Mouse (Mus musculus): ENCODE measurements at regions not wholly inside any gene's neighbourhood (a gene's known extent, or its start where the extent isn't known, plus 50 kb on each side); places are given as distances from the start of the nearest gene placed in this dataset.

DNA sequence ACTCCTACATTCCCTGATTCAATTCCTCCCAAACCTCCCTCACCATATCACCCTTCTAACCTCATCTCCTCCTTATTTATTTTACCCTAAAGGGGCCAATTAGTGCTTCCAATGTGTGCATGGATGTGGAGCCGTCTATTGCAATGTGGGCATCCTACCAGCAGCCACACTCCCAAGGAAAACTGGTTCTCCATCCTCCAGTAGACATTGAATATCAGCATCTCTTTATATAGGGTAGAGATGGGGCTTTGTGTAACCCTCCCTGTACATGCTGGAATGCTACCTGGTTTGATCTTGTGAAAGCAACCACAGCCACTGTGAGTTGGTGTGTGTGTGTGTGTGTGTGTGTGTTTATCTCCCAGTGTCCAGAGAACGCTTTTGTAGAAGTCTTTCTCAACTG, 126.5 kb downstream of the Fam124b start:
- Histone ChIP-seq H3K4me2 (replicated peaks; ENCODE audit: low read depth, low read length) (no peak overlapping the region), H3K4me3 (ENCODE audit: low read depth, low read length) (no peak overlapping the region), H3K9me3 (ENCODE audit: low read length) (no peaks in the 10 kb centered on the region), H3K36me3 (ENCODE audit: insufficient read depth, low read length) (no peaks in the 10 kb centered on the region), H3K9ac (replicated peaks; ENCODE audit: low read depth) (no peak overlapping the region), H3K27me3 (replicated peaks; ENCODE audit: insufficient read depth, low read length) (no peaks in the 10 kb centered on the region), H3K4me1 (ENCODE audit: insufficient read depth, low read depth, low read length) (no peaks in the 10 kb centered on the region), H3K27ac (ENCODE audit: low read length) (no peak overlapping the region)
- no peak for DNase-seq (ENCODE audit: low spot score)
- ATAC-seq, result no peak
- TF ChIP-seq EP300 (IDR thresholded peaks at IDR 0.05) (no peak), CTCF (IDR thresholded peaks at IDR 0.05) (no peak)
- WGBS, result 64% methylated on average over 2 of the region's 2 CpGs

DNA sequence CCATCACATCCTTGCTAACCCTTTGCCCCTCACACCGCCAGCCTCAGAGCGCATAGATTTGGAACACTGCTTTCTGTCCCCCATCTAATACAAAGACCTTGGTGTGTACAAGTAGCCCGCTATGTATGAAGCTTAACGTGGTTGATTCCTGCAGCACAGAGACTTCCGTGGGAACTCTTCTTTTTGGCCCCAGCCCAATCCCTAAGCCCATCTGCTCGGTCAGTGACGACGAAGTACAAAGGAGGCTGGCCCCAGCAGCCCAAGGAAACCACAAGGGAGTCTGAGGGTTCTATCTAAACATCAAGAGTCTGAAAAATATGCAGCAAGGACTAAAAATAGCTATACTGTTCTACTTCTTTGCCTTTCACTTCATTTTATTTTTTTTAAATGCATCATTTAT, 126.9 kb downstream of the Fam124b start:
- no peak overlapping the region for H3K4me2 ChIP-seq (replicated peaks; ENCODE audit: low read depth, low read length)
- peak; percentile 48 for ATAC-seq
- H3K9ac ChIP-seq (replicated peaks; ENCODE audit: low read depth), result no peak overlapping the region
- H3K4me1 ChIP-seq (ENCODE audit: insufficient read depth, low read depth, low read length), result no peaks in the 10 kb centered on the region
- no peaks in the 10 kb centered on the region for H3K27me3 ChIP-seq (replicated peaks; ENCODE audit: insufficient read depth, low read length)
- TF ChIP-seq CTCF (IDR thresholded peaks at IDR 0.05), result no peak
- H3K4me3 ChIP-seq (ENCODE audit: low read depth, low read length), result no peak overlapping the region
- WGBS, result 50% methylated on average over 8 of the region's 8 CpGs
- no peaks in the 10 kb centered on the region for H3K9me3 ChIP-seq (ENCODE audit: low read length)
- H3K27ac ChIP-seq (ENCODE audit: low read length), result no peak overlapping the region; the same call in 1 of the 2 replicates
- peak; percentile 19 for DNase-seq (ENCODE audit: low spot score)
- H3K36me3 ChIP-seq (ENCODE audit: insufficient read depth, low read length), result no peaks in the 10 kb centered on the region

DNA sequence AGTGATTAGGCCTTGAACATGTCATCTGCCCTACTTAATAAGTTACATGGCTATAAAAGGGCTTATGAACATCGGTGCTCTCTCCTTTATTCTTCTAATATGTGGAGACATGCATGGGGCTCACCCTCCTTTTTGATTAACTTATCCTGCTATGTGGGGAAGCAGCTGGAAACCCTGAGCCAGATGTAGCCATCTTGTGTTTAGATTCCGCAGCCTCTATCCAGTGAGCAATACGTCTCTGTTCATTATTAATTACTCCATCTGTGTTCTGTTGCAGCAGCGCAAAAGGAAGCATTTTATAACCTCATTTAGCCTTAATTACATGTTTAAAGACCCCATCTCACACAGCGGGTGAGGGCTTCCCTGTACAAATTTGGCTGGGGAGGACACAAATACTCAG, 129.6 kb downstream of the Fam124b start:
- ATAC-seq (no peak), DNase-seq (ENCODE audit: low spot score) (no peak)
- H3K36me3 ChIP-seq (ENCODE audit: insufficient read depth, low read length), result no peaks in the 10 kb centered on the region
- no peak overlapping the region for H3K4me2 ChIP-seq (replicated peaks; ENCODE audit: low read depth, low read length)
- H3K4me3 ChIP-seq (ENCODE audit: low read depth, low read length), result no peak overlapping the region
- TF ChIP-seq CTCF (IDR thresholded peaks at IDR 0.05) (no peak), EP300 (IDR thresholded peaks at IDR 0.05) (no peak)
- no peaks in the 10 kb centered on the region for H3K27me3 ChIP-seq (replicated peaks; ENCODE audit: insufficient read depth, low read length)
- H3K9ac ChIP-seq (replicated peaks; ENCODE audit: low read depth), result no peak overlapping the region
- no peaks in the 10 kb centered on the region for H3K9me3 ChIP-seq (ENCODE audit: low read length)
- 67% methylated on average over 5 of the region's 5 CpGs for WGBS
- H3K4me1 ChIP-seq (ENCODE audit: insufficient read depth, low read depth, low read length), result no peaks in the 10 kb centered on the region
- no peak overlapping the region for H3K27ac ChIP-seq (ENCODE audit: low read length)

DNA sequence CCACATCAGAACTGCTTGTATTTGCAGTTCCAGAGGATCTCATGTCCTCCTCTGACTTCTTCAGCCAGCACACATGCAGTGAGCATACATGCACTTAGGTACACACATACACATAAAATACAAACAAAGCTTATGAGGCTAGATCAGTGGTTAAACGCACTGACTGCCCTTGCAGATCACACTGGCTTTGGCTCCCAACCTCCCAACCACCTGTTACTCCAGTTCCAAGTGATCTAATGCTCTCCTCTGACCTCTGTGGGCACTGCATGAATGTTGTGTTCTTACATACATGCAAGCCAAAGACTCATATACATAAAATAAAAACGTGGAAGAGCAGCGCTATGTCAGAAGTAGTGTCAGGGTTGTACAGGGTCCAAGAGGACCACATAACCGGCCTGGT, 141.9 kb downstream of the Fam124b start:
- ATAC-seq (no peak), DNase-seq (ENCODE audit: low spot score) (no peak)
- no peaks in the 10 kb centered on the region for H3K27me3 ChIP-seq (replicated peaks; ENCODE audit: insufficient read depth, low read length)
- H3K36me3 ChIP-seq (ENCODE audit: insufficient read depth, low read length), result no peaks in the 10 kb centered on the region
- H3K4me2 ChIP-seq (replicated peaks; ENCODE audit: low read depth, low read length), result no peak overlapping the region
- TF ChIP-seq CTCF (IDR thresholded peaks at IDR 0.05) (no peak), EP300 (IDR thresholded peaks at IDR 0.05) (no peak)
- no peaks in the 10 kb centered on the region; the same call in 1 of the 2 replicates for H3K4me1 ChIP-seq (ENCODE audit: insufficient read depth, low read depth, low read length)
- no peak overlapping the region for H3K9ac ChIP-seq (replicated peaks; ENCODE audit: low read depth)
- WGBS, result 78% methylated on average over 4 of the region's 4 CpGs
- H3K27ac ChIP-seq (ENCODE audit: low read length), result no peak overlapping the region
- no peaks in the 10 kb centered on the region for H3K9me3 ChIP-seq (ENCODE audit: low read length)
- no peak overlapping the region for H3K4me3 ChIP-seq (ENCODE audit: low read depth, low read length)

DNA sequence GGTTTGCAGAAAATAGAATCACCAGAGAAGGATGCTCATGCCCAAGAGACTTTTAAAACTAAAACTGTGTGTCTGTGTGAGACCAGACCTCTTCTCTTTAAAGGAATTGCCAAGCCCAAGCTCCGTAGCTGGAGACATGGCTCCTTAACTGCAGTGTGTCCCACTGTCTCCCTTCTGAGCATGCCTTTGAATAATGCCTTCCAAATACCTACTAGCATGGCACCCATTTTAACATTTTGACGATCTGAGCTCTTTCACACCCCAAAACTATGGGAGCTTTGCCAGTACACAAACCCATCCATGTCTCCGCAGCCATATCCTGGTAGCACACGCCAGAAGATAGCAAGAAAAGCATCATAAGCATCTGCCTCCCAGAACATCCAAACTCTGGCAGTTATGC, 143.9 kb downstream of the Fam124b start:
- Histone ChIP-seq H3K4me2 (replicated peaks; ENCODE audit: low read depth, low read length) (no peak overlapping the region), H3K27ac (ENCODE audit: low read length) (no peak overlapping the region), H3K36me3 (ENCODE audit: insufficient read depth, low read length) (no peaks in the 10 kb centered on the region), H3K9me3 (ENCODE audit: low read length) (no peaks in the 10 kb centered on the region), H3K9ac (replicated peaks; ENCODE audit: low read depth) (no peak overlapping the region), H3K4me3 (ENCODE audit: low read depth, low read length) (no peak overlapping the region), H3K4me1 (ENCODE audit: insufficient read depth, low read depth, low read length) (no peaks in the 10 kb centered on the region; the same call in 1 of the 2 replicates), H3K27me3 (replicated peaks; ENCODE audit: insufficient read depth, low read length) (no peaks in the 10 kb centered on the region)
- TF ChIP-seq EP300 (IDR thresholded peaks at IDR 0.05) (no peak), CTCF (IDR thresholded peaks at IDR 0.05) (no peak)
- 77% methylated on average over 4 of the region's 4 CpGs for WGBS
- no peak for ATAC-seq
- DNase-seq (ENCODE audit: low spot score), result no peak

DNA sequence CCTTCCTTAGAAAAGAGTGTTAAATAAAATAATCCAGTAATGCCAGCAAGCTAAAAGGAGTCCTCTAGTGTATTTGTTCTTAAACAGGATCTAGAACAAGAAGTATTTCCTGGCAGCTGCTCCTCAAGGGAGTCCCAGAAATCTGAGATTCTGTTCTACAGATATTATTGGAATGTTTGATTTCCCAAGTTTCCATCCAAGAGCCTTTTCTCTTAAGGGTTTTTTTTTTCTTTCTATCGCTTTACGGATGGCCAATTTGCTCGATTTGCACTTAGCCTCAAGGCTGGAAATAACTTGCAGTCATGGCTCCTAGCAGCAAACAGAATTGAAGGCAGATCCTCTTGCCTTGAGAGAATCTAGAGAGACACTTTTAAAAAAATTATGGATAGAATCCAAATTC, 144.3 kb downstream of the Fam124b start:
- 28% methylated on average over 3 of the region's 3 CpGs for WGBS
- Histone ChIP-seq H3K4me1 (ENCODE audit: insufficient read depth, low read depth, low read length) (no peaks in the 10 kb centered on the region; the same call in 1 of the 2 replicates), H3K4me2 (replicated peaks; ENCODE audit: low read depth, low read length) (no peak overlapping the region), H3K4me3 (ENCODE audit: low read depth, low read length) (no peak overlapping the region), H3K9me3 (ENCODE audit: low read length) (no peaks in the 10 kb centered on the region), H3K27me3 (replicated peaks; ENCODE audit: insufficient read depth, low read length) (no peaks in the 10 kb centered on the region), H3K9ac (replicated peaks; ENCODE audit: low read depth) (no peak overlapping the region), H3K36me3 (ENCODE audit: insufficient read depth, low read length) (no peaks in the 10 kb centered on the region), H3K27ac (ENCODE audit: low read length) (no peak overlapping the region)
- TF ChIP-seq CTCF (IDR thresholded peaks at IDR 0.05), result no peak
- peak; percentile 54 for DNase-seq (ENCODE audit: low spot score)
- no peak for ATAC-seq

DNA sequence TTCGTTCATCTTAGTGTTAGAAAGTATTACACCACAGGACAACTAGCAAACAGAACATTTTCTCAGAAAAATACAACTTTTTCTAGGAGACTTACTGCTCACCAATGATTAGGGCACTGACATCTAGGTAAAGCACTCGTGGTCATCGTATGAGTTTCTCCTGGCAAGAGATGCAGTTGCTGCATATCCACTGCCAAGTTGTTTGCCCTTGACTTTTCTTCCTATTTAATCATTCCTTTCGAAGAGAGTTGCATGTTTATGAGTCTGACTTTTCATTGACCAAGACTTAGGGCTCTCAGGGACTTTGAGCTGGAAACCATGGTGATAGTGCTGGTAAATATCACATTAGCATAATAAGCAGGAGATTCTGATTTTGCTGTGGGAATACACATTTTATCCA, 149.1 kb downstream of the Fam124b start:
- Histone ChIP-seq H3K9ac (replicated peaks; ENCODE audit: low read depth) (no peak overlapping the region), H3K4me3 (ENCODE audit: low read depth, low read length) (no peak overlapping the region), H3K36me3 (ENCODE audit: insufficient read depth, low read length) (no peaks in the 10 kb centered on the region), H3K4me1 (ENCODE audit: insufficient read depth, low read depth, low read length) (no peaks in the 10 kb centered on the region), H3K9me3 (ENCODE audit: low read length) (no peaks in the 10 kb centered on the region), H3K27me3 (replicated peaks; ENCODE audit: insufficient read depth, low read length) (no peaks in the 10 kb centered on the region), H3K27ac (ENCODE audit: low read length) (no peak overlapping the region), H3K4me2 (replicated peaks; ENCODE audit: low read depth, low read length) (no peak overlapping the region)
- ATAC-seq, result no peak
- no peak for DNase-seq (ENCODE audit: low spot score)
- TF ChIP-seq EP300 (IDR thresholded peaks at IDR 0.05) (no peak), CTCF (IDR thresholded peaks at IDR 0.05) (no peak)
- 68% methylated on average over 4 of the region's 4 CpGs for WGBS
